ENCODE assay signal across 30 mouse cellular contexts in the genomic region with DNA sequence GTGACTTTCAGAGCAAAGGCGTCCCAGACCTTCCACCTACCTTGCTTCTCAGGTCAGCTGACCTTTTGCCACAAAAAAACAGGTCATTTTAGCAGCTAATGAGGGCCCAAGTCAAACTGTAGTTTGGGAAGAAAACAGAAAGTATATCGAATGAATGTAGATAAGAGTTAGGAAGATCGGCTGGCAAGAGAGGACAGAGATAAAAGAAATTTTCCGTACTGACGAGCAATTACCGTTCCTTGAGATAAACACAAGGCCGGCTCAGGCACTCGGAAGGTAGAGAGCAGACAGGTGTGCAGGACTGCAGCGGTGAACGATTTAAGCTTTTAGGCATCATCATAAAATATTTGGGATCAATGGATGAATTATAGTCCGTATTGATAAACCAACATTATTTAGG. TPM values are rescaled to one million over a fixed set of nuclear protein-coding genes. Genes with fewer than 3 reads are reported as not detected.
DNase-seq lines count a peak whose midpoint lies in the region; ATAC-seq and TF ChIP-seq lines count a peak whose summit lies in the region.
"Had no signal": no experiment of that assay in that cellular context is flagged by ENCODE, and none has a peak within 500 bp of the region (broad histone marks: within the 10 kb centered on the region; RNA-seq: fewer than 3 reads in every experiment).

No protein-coding gene starts in this region.

- 95% methylated on average over 11 of the region's 11 CpGs for whole genome bisulfite sequencing in limb, embryonic 14.5 days
- 96% methylated on average over 11 of the region's 11 CpGs for WGBS in limb, embryonic 10.5 days
- 76% methylated on average over 11 of the region's 11 CpGs for WGBS in liver, postnatal 0 days (ENCODE audit: insufficient replicate concordance)
- WGBS in liver, embryonic 11.5 days = 82% methylated on average over 11 of the region's 11 CpGs
- 89% methylated on average over 11 of the region's 11 CpGs for WGBS in lung, adult 2 months

- no peaks in the 10 kb centered on the region for H3K9me3 ChIP-seq in limb, embryonic 14.5 days (ENCODE audit: control insufficient read depth, low read length)
- H3K9me3 ChIP-seq in limb, embryonic 10.5 days (replicated peaks) = no peaks in the 10 kb centered on the region
- H3K9me3 ChIP-seq in liver, postnatal 0 days (ENCODE audit: low read length) = no peaks in the 10 kb centered on the region
- no peaks in the 10 kb centered on the region for H3K9me3 ChIP-seq in liver, embryonic 11.5 days (ENCODE audit: control insufficient read depth, low read length)
- H3K9me3 ChIP-seq in G1E (replicated peaks) = peaks cover 9% of the 10 kb centered on the region
- H3K9me3 ChIP-seq: embryonic facial prominence, embryonic 10.5 days; forebrain, embryonic 10.5 days; forebrain, embryonic 15.5 days had no signal

- H3K4me1 ChIP-seq in limb, embryonic 14.5 days (ENCODE audit: control insufficient read depth, insufficient read depth, low read length) = no peaks in the 10 kb centered on the region
- H3K4me1 ChIP-seq in limb, embryonic 10.5 days = no peaks in the 10 kb centered on the region
- no peaks in the 10 kb centered on the region for H3K4me1 ChIP-seq in liver, postnatal 0 days (ENCODE audit: insufficient read depth)
- no peaks in the 10 kb centered on the region for H3K4me1 ChIP-seq in liver, embryonic 11.5 days (replicated peaks; ENCODE audit: control insufficient read depth, insufficient read depth, low read length)
- H3K4me1 ChIP-seq in G1E (ENCODE audit: insufficient read depth, low read depth, low read length) = peaks cover 46% of the 10 kb centered on the region
- no peaks in the 10 kb centered on the region for H3K4me1 ChIP-seq in lung, adult 2 months (ENCODE audit: control insufficient read depth, insufficient read depth, low read length)
- H3K4me1 ChIP-seq: embryonic facial prominence, embryonic 10.5 days; embryonic facial prominence, embryonic 12.5 days; forebrain, embryonic 13.5 days; forebrain, embryonic 15.5 days had no signal

- DNase-seq in limb, embryonic 14.5 days (ENCODE audit: low spot score) = no peak
- DNase-seq in limb, embryonic 10.5 days (ENCODE audit: low spot score) = no peak
- DNase-seq in liver, postnatal 0 days = no peak
- DNase-seq in liver, embryonic 11.5 days (ENCODE audit: low spot score) = no peak
- peak; percentile 26 for DNase-seq in G1E (ENCODE audit: low spot score)
- no peak for DNase-seq in lung, adult 2 months
- DNase-seq in heart, adult 11 months = no peak
- DNase-seq: adrenal gland, adult 8-10 months; adrenal gland, postnatal 14 days; adrenal gland, postnatal 36 days; B cell, adult 2 months; cerebellum, adult 11-12 months; cerebellum, adult 2 months; cerebellum, adult 9-10 months; cerebellum, postnatal 10 days; cerebellum, postnatal 25 days; forebrain, postnatal 0 days had no signal

- H3K27ac ChIP-seq in limb, embryonic 14.5 days (replicated peaks; ENCODE audit: low read depth, low read length) = 0 out of 2 replicates have a peak overlapping the region, but pooled peaks have one; percentile 38
- no peak overlapping the region for H3K27ac ChIP-seq in limb, embryonic 10.5 days
- no peak overlapping the region for H3K27ac ChIP-seq in liver, postnatal 0 days (ENCODE audit: low read depth)
- H3K27ac ChIP-seq in liver, embryonic 11.5 days (ENCODE audit: low read depth, low read length) = no peak overlapping the region
- H3K27ac ChIP-seq: embryonic facial prominence, embryonic 10.5 days; embryonic facial prominence, embryonic 12.5 days; forebrain, embryonic 10.5 days; forebrain, embryonic 13.5 days; forebrain, embryonic 15.5 days had no signal

- no peak for TF ChIP-seq POLR2A in limb, embryonic 14.5 days (IDR thresholded peaks at IDR 0.05; ENCODE audit: borderline replicate concordance, extremely low read depth, insufficient read depth, insufficient read length)
- TF ChIP-seq POLR2A in lung, adult 2 months (IDR thresholded peaks at IDR 0.05; ENCODE audit: borderline replicate concordance, extremely low read depth, low read depth, low read length) = no peak

- no peak overlapping the region for H3K9ac ChIP-seq in limb, embryonic 14.5 days (ENCODE audit: low read depth, low read length, severe bottlenecking)
- H3K9ac ChIP-seq in liver, postnatal 0 days (replicated peaks) = no peak overlapping the region
- H3K9ac ChIP-seq in liver, embryonic 11.5 days (ENCODE audit: low read depth, low read length) = no peak overlapping the region
- H3K9ac ChIP-seq: embryonic facial prominence, embryonic 12.5 days; forebrain, embryonic 13.5 days; forebrain, embryonic 15.5 days; forebrain, postnatal 0 days had no signal

- no peak for ATAC-seq in limb, embryonic 14.5 days (ENCODE audit: low FRiP score, low read depth)
- ATAC-seq in liver, postnatal 0 days = no peak
- ATAC-seq in liver, embryonic 11.5 days (replicated peaks; ENCODE audit: low FRiP score) = no peak
- peak; percentile 81 for ATAC-seq in G1E (ENCODE audit: extremely low read depth, insufficient number of reproducible peaks, low FRiP score, poor library complexity, severe bottlenecking)
- ATAC-seq in erythroid progenitor cell, adult 5-6 weeks (replicated peaks; ENCODE audit: low FRiP score, poor library complexity, severe bottlenecking) = peak; percentile 46; the same call in 1 of the 2 replicates
- ATAC-seq: activated CD4-positive, CD25-positive, alpha-beta regulatory T cell, adult 4 months; CD4-positive, CD25-positive, alpha-beta regulatory T cell, adult 4 months; forebrain, embryonic 13.5 days; forebrain, embryonic 15.5 days; forebrain, postnatal 0 days; Patski had no signal

- H3K4me3 ChIP-seq in limb, embryonic 14.5 days (replicated peaks; ENCODE audit: low read length) = no peak overlapping the region
- no peak overlapping the region for H3K4me3 ChIP-seq in limb, embryonic 10.5 days
- H3K4me3 ChIP-seq in liver, postnatal 0 days (ENCODE audit: low read depth, low read length) = no peak overlapping the region
- H3K4me3 ChIP-seq in liver, embryonic 11.5 days (ENCODE audit: low read depth, low read length) = no peak overlapping the region
- peak overlapping the region; percentile 62; the same call in 1 of the 2 replicates for H3K4me3 ChIP-seq in G1E (ENCODE audit: low read depth, low read length)
- H3K4me3 ChIP-seq in lung, adult 2 months (replicated peaks; ENCODE audit: extremely low read depth, low read depth, low read length) = no peak overlapping the region
- H3K4me3 ChIP-seq: embryonic facial prominence, embryonic 10.5 days; embryonic facial prominence, embryonic 12.5 days; forebrain, embryonic 10.5 days; forebrain, embryonic 13.5 days; forebrain, embryonic 15.5 days had no signal

- TF ChIP-seq EP300 in liver, postnatal 0 days (IDR thresholded peaks at IDR 0.05; ENCODE audit: low read depth) = peak; percentile 42; the same call in 1 of the 2 replicates

- H3K4me2 ChIP-seq in limb, embryonic 14.5 days (replicated peaks; ENCODE audit: low read depth, low read length, severe bottlenecking) = no peak overlapping the region
- H3K4me2 ChIP-seq in liver, postnatal 0 days (ENCODE audit: low read depth, low read length) = peak overlapping the region; percentile 1; the same call in 1 of the 2 replicates
- no peak overlapping the region for H3K4me2 ChIP-seq in liver, embryonic 11.5 days
- H3K4me2 ChIP-seq: embryonic facial prominence, embryonic 12.5 days; forebrain, embryonic 13.5 days; forebrain, embryonic 15.5 days had no signal

- no peaks in the 10 kb centered on the region for H3K36me3 ChIP-seq in limb, embryonic 14.5 days (ENCODE audit: control insufficient read depth, insufficient read depth, low read length)
- H3K36me3 ChIP-seq in limb, embryonic 10.5 days = no peaks in the 10 kb centered on the region
- H3K36me3 ChIP-seq in liver, postnatal 0 days (replicated peaks; ENCODE audit: insufficient read depth, low read length) = no peaks in the 10 kb centered on the region
- no peaks in the 10 kb centered on the region for H3K36me3 ChIP-seq in liver, embryonic 11.5 days (ENCODE audit: control insufficient read depth, insufficient read depth, low read length)
- no peaks in the 10 kb centered on the region for H3K36me3 ChIP-seq in G1E (replicated peaks)
- H3K36me3 ChIP-seq: embryonic facial prominence, embryonic 10.5 days; embryonic facial prominence, embryonic 12.5 days; forebrain, embryonic 10.5 days; forebrain, embryonic 15.5 days had no signal

- no peak for TF ChIP-seq CTCF in liver, postnatal 0 days (IDR thresholded peaks at IDR 0.05; ENCODE audit: low read depth)
- no peak for TF ChIP-seq CTCF in G1E (IDR thresholded peaks at IDR 0.05; ENCODE audit: low read depth, low read length)
- no peak for TF ChIP-seq CTCF in lung, adult 2 months (IDR thresholded peaks at IDR 0.05; ENCODE audit: insufficient read depth, low read length)

- H3K27me3 ChIP-seq in limb, embryonic 14.5 days (ENCODE audit: control insufficient read depth, insufficient read depth, low read length) = no peaks in the 10 kb centered on the region
- no peaks in the 10 kb centered on the region for H3K27me3 ChIP-seq in limb, embryonic 10.5 days (ENCODE audit: low read depth, poor library complexity, severe bottlenecking)
- no peaks in the 10 kb centered on the region for H3K27me3 ChIP-seq in liver, postnatal 0 days (ENCODE audit: insufficient read depth, low read length)
- H3K27me3 ChIP-seq in liver, embryonic 11.5 days (replicated peaks; ENCODE audit: control insufficient read depth, insufficient read depth, low read length) = no peaks in the 10 kb centered on the region
- H3K27me3 ChIP-seq in G1E (ENCODE audit: insufficient read depth, low read length) = no peaks in the 10 kb centered on the region
- H3K27me3 ChIP-seq: embryonic facial prominence, embryonic 12.5 days; forebrain, embryonic 13.5 days; forebrain, embryonic 15.5 days; Patski had no signal

RNA-seq across cellular contexts. Expression of gene Gm10198, which starts 15.4 kb away (rescaled TPM):
- polyA plus RNA-seq in limb, embryonic 14.5 days (2012; rRNA removed) = not detected in 2 replicates
- not detected in 2 replicates for polyA plus RNA-seq in limb, embryonic 14.5 days (2014; fragmentation: Nextera tagmentation; extraction: Ambion mirVana)
- not detected in 2 replicates for polyA plus RNA-seq in limb, embryonic 10.5 days (2016; fragmentation: Nextera tagmentation; extraction: Ambion mirVana)
- not detected in 2 replicates for polyA plus RNA-seq in liver, postnatal 0 days (2015; fragmentation: Nextera tagmentation; extraction: Ambion mirVana)
- polyA plus RNA-seq in liver, embryonic 11.5 days (2014; fragmentation: Nextera tagmentation; extraction: Ambion mirVana) = not detected in 2 replicates
- not detected in 2 replicates for total RNA-seq in G1E (2014; fragmentation: Nextera tagmentation)
- not detected in 2 replicates for total RNA-seq in G1E (2017)
- not detected in 2 replicates for polyA plus RNA-seq in G1E (2012)
- not detected in 2 replicates for total RNA-seq in erythroid progenitor cell, adult 5-6 weeks (2015; ENCODE audit: low replicate concordance)
- total RNA-seq in erythroid progenitor cell, adult 5-6 weeks (2017; ENCODE audit: low replicate concordance) = not detected in 2 replicates
- polyA plus RNA-seq in lung, adult 2 months (2012; rRNA removed) = not detected in 2 replicates
- total RNA-seq: adrenal gland, adult 18-20 months; adrenal gland, adult 8-10 months; adrenal gland, postnatal 14 days; adrenal gland, postnatal 36 days; CH12.LX; forebrain, postnatal 0 days had no signal
- polyA plus RNA-seq: activated CD4-positive, CD25-positive, alpha-beta regulatory T cell, adult 4 months; CD4-positive, CD25-positive, alpha-beta regulatory T cell, adult 4 months; cerebellum, adult 2 months; cortical plate, adult 2 months; embryonic facial prominence, embryonic 10.5 days; embryonic facial prominence, embryonic 12.5 days; embryonic facial prominence, embryonic 14.5 days; forebrain, embryonic 10.5 days; forebrain, embryonic 13.5 days; forebrain, embryonic 15.5 days; forebrain, postnatal 0 days; Patski had no signal

RNA-seq across cellular contexts. Expression of gene Gm49496, which starts 27.4 kb away (rescaled TPM):
- not detected in 2 replicates for polyA plus RNA-seq in limb, embryonic 14.5 days (2012; rRNA removed)
- polyA plus RNA-seq in limb, embryonic 14.5 days (2014; fragmentation: Nextera tagmentation; extraction: Ambion mirVana) = not detected in 2 replicates
- polyA plus RNA-seq in limb, embryonic 10.5 days (2016; fragmentation: Nextera tagmentation; extraction: Ambion mirVana) = not detected in 2 replicates
- 0.14 TPM in 1 of 2 replicates, not detected in the other for polyA plus RNA-seq in liver, postnatal 0 days (2015; fragmentation: Nextera tagmentation; extraction: Ambion mirVana)
- not detected in 2 replicates for polyA plus RNA-seq in liver, embryonic 11.5 days (2014; fragmentation: Nextera tagmentation; extraction: Ambion mirVana)
- total RNA-seq in G1E (2014; fragmentation: Nextera tagmentation) (not detected in 2 replicates), G1E (2017) (not detected in 2 replicates)
- polyA plus RNA-seq in G1E (2012) = not detected in 2 replicates
- not detected in 2 replicates for total RNA-seq in erythroid progenitor cell, adult 5-6 weeks (2015; ENCODE audit: low replicate concordance)
- 2.5 TPM in 1 of 2 replicates, not detected in the other for total RNA-seq in erythroid progenitor cell, adult 5-6 weeks (2017; ENCODE audit: low replicate concordance)
- not detected in 2 replicates for polyA plus RNA-seq in lung, adult 2 months (2012; rRNA removed)
- total RNA-seq: adrenal gland, adult 18-20 months; adrenal gland, adult 8-10 months; adrenal gland, postnatal 14 days; adrenal gland, postnatal 36 days; CH12.LX; forebrain, postnatal 0 days had no signal
- polyA plus RNA-seq: activated CD4-positive, CD25-positive, alpha-beta regulatory T cell, adult 4 months; CD4-positive, CD25-positive, alpha-beta regulatory T cell, adult 4 months; cerebellum, adult 2 months; cortical plate, adult 2 months; embryonic facial prominence, embryonic 10.5 days; embryonic facial prominence, embryonic 12.5 days; embryonic facial prominence, embryonic 14.5 days; forebrain, embryonic 10.5 days; forebrain, embryonic 13.5 days; forebrain, embryonic 15.5 days; forebrain, postnatal 0 days had no signal

Comparison
In these comparisons a context has a peak if more than half of its experiments do, and no peak if none do; other contexts are left out.
1. ATAC-seq: peak in G1E (single experiment) and erythroid progenitor cell, adult 5-6 weeks (single experiment); none in limb, embryonic 14.5 days (single experiment), liver, postnatal 0 days (single experiment) and liver, embryonic 11.5 days (single experiment).